Mouse (Mus musculus): ENCODE data around the gene Kcnab1.

The Kcnab1 gene

DNA sequence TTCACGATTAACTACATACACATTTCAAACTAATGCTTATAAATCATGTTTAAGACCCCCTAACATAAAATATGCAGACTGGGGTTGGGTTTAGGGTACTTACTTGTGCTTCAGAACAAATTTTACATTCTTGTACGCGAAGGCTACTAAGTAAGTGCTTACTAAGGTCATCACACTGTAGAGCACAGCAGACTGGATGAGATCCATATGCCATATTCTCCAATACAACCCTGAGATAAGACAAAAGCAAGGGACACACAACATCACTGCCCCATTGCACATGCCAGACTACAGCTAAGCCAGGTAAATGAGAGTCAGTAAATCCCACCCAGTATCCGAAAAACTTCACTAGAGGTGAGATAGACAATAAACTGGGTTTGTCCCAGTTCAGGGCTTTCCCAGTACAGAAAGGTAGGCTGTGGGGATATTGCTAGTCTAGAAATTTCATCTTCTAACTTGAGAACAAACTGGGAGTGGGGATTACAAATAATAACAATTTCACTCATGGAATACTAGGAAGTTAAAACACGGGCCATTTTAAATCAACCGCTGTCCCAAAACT is 282.1 kb downstream of the Kcnab1 start:
- in situ Hi-C loops (cut with MboI; ENCODE audit: low pct_unique_long_range_greater_than_20kb in 1 of 2, low sequenced_read_pairs in 2 of 2, unreplicated experiment in 1 of 2) = loop anchor here in 1 of 2 experiments (25.0 kb wide), 1 partner anchor 1404 kb away; the partner anchor contains the start of gene Gmps

DNA sequence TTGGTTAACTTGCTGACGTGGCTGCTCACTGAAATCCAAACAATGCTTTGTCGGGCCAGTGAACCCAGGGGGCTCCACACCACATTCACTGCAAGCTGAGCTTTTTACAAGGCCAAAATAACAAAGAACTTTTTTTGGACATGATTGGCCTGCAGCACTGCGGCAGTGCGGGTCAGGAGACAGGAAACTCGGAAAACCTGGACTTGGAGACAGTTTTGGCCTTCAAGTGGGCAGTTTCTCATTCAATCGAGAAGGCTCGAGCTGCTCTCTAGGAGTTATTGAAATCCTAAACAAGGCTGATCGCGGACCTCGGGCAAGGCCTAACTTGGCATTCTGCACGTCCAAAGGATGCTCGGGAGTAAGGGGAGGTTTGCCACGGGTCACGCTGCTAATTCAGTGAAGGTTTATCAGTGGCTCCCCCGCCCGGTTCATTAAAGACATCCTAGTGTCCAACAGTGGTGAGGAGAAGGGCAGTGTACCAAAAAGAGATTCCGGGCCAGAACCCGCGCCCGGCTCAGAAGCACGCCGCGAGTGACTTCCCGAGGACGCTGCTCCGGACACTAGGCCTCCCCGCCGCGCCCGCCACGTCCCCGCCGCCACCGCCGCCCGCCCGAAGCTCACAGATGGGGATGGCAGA is 282.7 kb downstream of the Kcnab1 start:
- in situ Hi-C loops (cut with MboI; ENCODE audit: low pct_unique_long_range_greater_than_20kb in 1 of 2, low sequenced_read_pairs in 2 of 2, unreplicated experiment in 1 of 2) = loop anchor here in 1 of 2 experiments (25.0 kb wide), 1 partner anchor 1405 kb away; the partner anchor contains the start of gene Gmps

DNA sequence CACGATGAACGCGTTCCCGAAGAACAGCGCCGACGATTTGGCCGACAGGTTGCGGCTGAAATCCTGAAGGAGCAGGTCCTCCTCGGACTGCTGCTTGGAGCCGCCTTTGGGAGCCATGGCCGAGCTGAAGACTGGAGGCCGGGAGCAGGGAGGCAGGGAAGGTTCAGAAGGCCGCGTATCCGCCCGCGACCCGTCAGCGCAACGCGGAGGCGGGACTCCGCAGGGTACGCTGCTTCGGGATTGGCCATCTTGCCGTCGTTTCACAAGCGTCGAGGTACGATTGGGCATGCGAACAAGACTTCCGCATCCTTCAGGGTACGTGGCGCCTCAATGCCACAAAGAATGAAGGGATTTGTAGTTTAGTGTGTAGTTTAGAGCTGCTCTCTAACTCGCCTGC is 283.2 kb downstream of the Kcnab1 start, which contains the start of gene Ssr3:
Ssr3 (minus strand) TSS at position 203 of the 397 bp plus-strand sequence.
- in situ Hi-C loops (cut with MboI; ENCODE audit: low pct_unique_long_range_greater_than_20kb in 1 of 2, low sequenced_read_pairs in 2 of 2, unreplicated experiment in 1 of 2) = loop anchor here in 1 of 2 experiments (25.0 kb wide), 1 partner anchor 1405 kb away; the partner anchor contains the start of gene Gmps

DNA sequence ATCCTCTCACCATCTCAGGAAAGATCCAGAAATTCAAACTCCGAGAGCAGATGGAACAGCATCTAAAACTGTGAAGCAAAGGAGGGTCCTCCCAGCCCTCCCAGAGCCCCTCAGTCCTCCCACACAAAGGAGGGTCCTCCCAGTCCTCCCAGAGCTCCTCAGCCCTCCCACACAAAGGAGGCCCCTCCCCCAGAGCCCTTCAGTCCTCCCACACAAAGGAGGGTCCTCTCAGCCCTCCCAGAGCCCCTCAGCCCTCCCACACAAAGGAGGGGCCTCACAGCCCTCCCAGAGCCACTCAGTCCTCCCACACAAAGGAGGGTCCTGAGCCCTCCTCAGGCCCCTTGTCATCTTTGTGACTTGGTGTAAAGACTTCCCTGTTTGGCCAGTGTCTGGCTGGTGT is 285.9 kb downstream of the Kcnab1 start:
- in situ Hi-C loops (cut with MboI; ENCODE audit: low pct_unique_long_range_greater_than_20kb in 1 of 2, low sequenced_read_pairs in 2 of 2, unreplicated experiment in 1 of 2) = loop anchor here in 1 of 2 experiments (25.0 kb wide), 1 partner anchor 1408 kb away; the partner anchor contains the start of gene Gmps

DNA sequence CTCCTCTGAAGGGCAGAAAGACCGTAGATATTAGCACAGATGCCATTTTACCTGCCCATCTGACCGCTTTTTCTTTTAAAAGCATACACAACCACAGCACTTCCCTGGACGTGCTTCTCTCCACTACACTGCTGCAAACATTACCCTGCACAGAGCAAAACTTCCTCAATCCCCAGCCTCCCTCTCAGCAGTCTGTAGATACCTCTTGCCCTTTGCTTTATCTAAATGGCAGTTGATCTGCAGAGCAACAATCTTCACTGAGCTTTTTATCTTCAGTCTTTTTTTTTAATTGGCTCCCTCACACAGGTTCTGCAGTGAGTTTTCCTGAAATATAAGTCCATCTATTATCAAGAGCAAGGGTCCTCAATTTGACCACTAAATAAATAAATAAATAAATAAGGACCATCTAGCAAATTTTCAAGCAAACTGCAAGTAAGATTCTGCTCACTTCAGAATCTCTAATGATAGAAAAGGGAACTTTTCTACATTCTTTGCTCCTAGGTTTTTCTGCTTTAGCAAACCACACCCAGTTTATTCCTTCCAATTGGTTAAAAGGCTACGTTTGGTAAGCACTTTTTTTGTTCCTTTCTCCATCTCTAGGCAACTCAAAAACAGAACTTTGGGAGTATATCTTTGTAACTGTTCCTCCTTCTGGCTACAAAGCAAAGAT is 287.8 kb downstream of the Kcnab1 start:
- in situ Hi-C loops (cut with MboI; ENCODE audit: low pct_unique_long_range_greater_than_20kb in 1 of 2, low sequenced_read_pairs in 2 of 2, unreplicated experiment in 1 of 2) = loop anchor here in 1 of 2 experiments (25.0 kb wide), 1 partner anchor 1410 kb away; the partner anchor contains the start of gene Gmps

DNA sequence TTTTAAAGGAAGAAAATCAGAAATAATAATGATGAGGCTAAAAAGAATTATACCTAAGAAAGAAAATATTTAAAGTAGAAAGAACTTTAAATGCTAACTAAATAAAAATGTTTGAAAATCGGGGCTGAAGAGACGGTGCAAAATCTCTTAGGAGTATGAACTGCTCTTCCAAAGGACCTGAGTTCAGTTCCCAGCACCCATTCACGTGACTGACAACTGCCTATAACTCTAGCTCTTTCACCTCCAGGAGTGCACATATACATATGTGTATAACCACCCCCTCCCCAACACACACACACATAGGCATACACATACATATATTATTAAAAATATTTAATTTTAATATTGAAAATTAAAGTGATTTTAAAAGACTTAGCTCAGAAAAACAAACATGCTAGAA is 288.4 kb downstream of the Kcnab1 start:
- in situ Hi-C loops (cut with MboI; ENCODE audit: low pct_unique_long_range_greater_than_20kb in 1 of 2, low sequenced_read_pairs in 2 of 2, unreplicated experiment in 1 of 2) = loop anchor here in 1 of 2 experiments (25.0 kb wide), 1 partner anchor 1410 kb away; the partner anchor contains the start of gene Gmps

DNA sequence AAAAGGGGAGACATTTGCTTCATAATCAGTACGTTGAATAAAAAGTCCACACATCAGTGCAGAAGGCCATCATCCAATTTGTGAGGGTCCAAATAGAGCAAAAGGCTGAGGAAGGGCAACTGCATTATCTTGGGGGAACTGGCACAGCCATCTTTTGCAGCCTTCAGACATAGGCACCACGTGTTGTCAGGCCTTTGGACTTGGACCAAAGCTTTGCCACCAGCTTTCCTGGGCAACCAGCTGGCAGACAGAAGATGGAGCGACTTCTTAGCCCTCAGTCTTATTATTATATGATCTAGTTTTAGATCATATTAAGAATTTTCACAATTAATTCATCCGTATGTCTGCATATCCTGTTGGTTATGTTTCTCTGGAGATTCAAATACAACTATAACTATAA is 296.6 kb downstream of the Kcnab1 start:
- in situ Hi-C loops (cut with MboI; ENCODE audit: low pct_unique_long_range_greater_than_20kb in 1 of 2, low sequenced_read_pairs in 2 of 2, unreplicated experiment in 1 of 2) = no loop called here

DNA sequence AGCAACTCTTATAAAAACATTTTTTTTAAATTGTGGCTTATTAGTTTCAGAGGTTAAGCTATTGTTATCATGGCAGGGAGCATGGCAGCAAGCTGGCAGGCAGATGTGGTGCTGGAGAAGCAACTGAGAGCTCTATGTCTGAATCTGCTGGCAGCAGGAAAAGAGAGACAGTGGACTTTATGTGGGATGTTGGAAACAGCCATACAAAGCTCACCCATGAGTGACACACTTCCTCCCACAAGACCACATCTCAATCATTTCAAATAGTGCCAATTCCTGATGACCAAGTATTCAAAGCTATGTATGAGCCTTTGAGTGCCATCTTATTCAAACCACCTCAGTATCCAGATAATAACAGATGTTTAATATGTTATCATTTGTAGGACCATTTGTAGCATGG is 298.7 kb downstream of the Kcnab1 start:
- in situ Hi-C loops (cut with MboI; ENCODE audit: low pct_unique_long_range_greater_than_20kb in 1 of 2, low sequenced_read_pairs in 2 of 2, unreplicated experiment in 1 of 2) = no loop called here

DNA sequence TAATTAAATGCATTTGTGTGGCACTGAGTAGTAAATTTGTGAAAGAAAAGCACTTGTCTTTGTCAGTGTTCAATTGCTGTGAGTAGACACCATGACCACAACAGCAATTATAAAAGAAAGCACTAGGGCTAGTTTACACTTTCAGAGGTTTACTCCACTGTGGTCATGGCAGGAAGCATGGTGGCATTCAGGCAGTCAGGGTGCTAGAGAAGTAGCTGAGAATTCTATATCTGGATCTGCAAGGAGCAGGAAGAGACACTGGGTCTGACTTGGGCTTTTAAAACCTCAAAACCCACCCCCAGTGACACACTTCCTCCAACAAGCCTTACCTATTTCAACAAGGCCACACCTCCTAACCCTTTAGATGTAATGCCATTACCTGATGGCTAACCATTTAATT is 307.4 kb downstream of the Kcnab1 start:
- in situ Hi-C loops (cut with MboI; ENCODE audit: low pct_unique_long_range_greater_than_20kb in 1 of 2, low sequenced_read_pairs in 2 of 2, unreplicated experiment in 1 of 2) = no loop called here

DNA sequence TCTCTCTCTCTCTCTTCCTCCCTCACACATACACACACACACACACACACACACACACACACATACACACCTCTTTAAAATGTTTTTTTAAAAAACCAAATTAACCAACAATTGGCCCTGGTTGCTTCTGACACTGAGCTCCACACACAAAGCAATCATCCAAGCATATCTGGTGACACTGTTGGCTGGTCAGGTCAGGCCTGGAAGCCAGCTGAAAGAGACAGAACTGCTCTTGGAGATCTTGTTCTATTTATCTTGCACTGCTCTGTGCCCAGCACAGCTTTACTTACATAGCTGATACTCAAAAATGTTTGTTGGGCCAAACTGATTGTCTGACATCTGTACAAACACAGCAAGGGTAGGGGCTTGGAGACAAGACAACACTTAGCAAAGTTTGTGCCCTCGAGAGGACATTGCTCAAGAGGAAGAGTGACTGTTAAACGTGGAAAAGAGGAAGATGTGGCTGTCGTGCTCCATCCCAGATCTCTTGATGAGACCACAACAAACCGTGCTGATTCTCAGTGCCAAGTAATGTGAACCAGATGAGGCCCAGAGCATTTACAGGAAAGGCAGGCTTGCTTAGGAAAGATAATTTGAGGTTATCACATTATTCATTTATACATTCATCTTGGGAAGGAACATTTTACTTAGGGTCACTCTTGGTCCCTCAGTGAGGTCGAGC is 308.9 kb downstream of the Kcnab1 start:
- in situ Hi-C loops (cut with MboI; ENCODE audit: low pct_unique_long_range_greater_than_20kb in 1 of 2, low sequenced_read_pairs in 2 of 2, unreplicated experiment in 1 of 2) = no loop called here

DNA sequence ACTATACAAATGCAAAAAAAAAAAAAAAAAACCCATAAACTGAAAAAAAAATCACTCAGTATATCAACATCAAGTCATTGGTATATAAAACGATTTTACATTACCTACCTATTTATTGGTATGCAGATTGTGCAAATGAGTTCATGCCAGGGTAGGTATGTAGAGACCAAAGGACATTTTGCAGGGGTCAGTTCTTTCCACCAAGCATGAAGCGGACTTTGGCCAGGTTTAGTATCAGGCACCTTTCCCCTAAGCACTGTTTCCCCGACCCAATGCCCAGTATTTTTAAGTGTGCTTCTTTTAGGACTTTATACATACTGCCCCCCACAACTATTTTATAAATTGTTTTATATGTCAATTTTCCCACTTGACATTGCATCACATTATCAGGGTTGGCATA is 310.5 kb downstream of the Kcnab1 start:
- in situ Hi-C loops (cut with MboI; ENCODE audit: low pct_unique_long_range_greater_than_20kb in 1 of 2, low sequenced_read_pairs in 2 of 2, unreplicated experiment in 1 of 2) = no loop called here

Measured in mouse embryonic stem cell (cell line).